Mouse (Mus musculus): Measurements from ENCODE around the gene Luc7l3. TPM values are rescaled to one million over a fixed set of nuclear protein-coding genes. Genes with fewer than 3 reads are reported as not detected.

Luc7l3 gene
- polyA plus RNA-seq, 1 experiment: 26.4 TPM

GRCm38 (mm10) chr11:94340948-94341933 is 19.5 kb upstream of the Luc7l3 start:
- Histone ChIP-seq H3K27ac (ENCODE audit: control insufficient read depth, insufficient read depth, low read length) (no peak overlapping the region), H3K4me1 (replicated peaks; ENCODE audit: control insufficient read depth, insufficient read depth, low read length) (peaks cover 32% of the 10 kb centered on the region), H3K4me3 (ENCODE audit: control insufficient read depth, insufficient read depth, low read length) (no peak overlapping the region), H3K27me3 (ENCODE audit: control insufficient read depth, insufficient read depth, low read length) (no peaks in the 10 kb centered on the region), H3K36me3 (ENCODE audit: control insufficient read depth, insufficient read depth, low read length) (peaks cover 18% of the 10 kb centered on the region)
- WGBS: 94% methylated on average over 10 of the region's 10 CpGs
- TF ChIP-seq POLR2A (IDR thresholded peaks at IDR 0.05; ENCODE audit: control insufficient read depth, extremely low read depth, insufficient read depth, low read length, poor library complexity) (no peak), CTCF (IDR thresholded peaks at IDR 0.05; ENCODE audit: borderline replicate concordance, control insufficient read depth, extremely low read depth, insufficient read depth, low read length, poor library complexity) (no peak)
- DNase-seq: no peak

- DNase-seq: peak; percentile 49
- WGBS: 72% methylated on average over 18 of the region's 18 CpGs
- no peaks in the 10 kb centered on the region for H3K27me3 ChIP-seq (ENCODE audit: control insufficient read depth, insufficient read depth, low read length)
- H3K27ac ChIP-seq (ENCODE audit: control insufficient read depth, insufficient read depth, low read length): no peak overlapping the region
- TF ChIP-seq POLR2A (IDR thresholded peaks at IDR 0.05; ENCODE audit: control insufficient read depth, extremely low read depth, insufficient read depth, low read length, poor library complexity) (no peak), CTCF (IDR thresholded peaks at IDR 0.05; ENCODE audit: borderline replicate concordance, control insufficient read depth, extremely low read depth, insufficient read depth, low read length, poor library complexity) (peak; percentile 51; the same call in 1 of the 2 replicates)
- H3K4me1 ChIP-seq (replicated peaks; ENCODE audit: control insufficient read depth, insufficient read depth, low read length): peaks cover 22% of the 10 kb centered on the region
- H3K36me3 ChIP-seq (ENCODE audit: control insufficient read depth, insufficient read depth, low read length): peaks cover 18% of the 10 kb centered on the region
- H3K4me3 ChIP-seq (ENCODE audit: control insufficient read depth, insufficient read depth, low read length): no peak overlapping the region
Measured at GRCm38 (mm10) chr11:94339732-94340585, 18.2 kb upstream of the Luc7l3 start.

- no peak for DNase-seq
- H3K4me1 ChIP-seq (replicated peaks; ENCODE audit: control insufficient read depth, insufficient read depth, low read length): peaks cover 6% of the 10 kb centered on the region; the same call in 1 of the 2 replicates
- no peak for TF ChIP-seq POLR2A (IDR thresholded peaks at IDR 0.05; ENCODE audit: control insufficient read depth, extremely low read depth, insufficient read depth, low read length, poor library complexity)
- TF ChIP-seq CTCF (IDR thresholded peaks at IDR 0.05; ENCODE audit: borderline replicate concordance, control insufficient read depth, extremely low read depth, insufficient read depth, low read length, poor library complexity): no peak
- H3K27me3 ChIP-seq (ENCODE audit: control insufficient read depth, insufficient read depth, low read length): no peaks in the 10 kb centered on the region
- H3K4me3 ChIP-seq (ENCODE audit: control insufficient read depth, insufficient read depth, low read length): no peak overlapping the region
- WGBS: 93% methylated on average over 2 of the region's 2 CpGs
- peaks cover 30% of the 10 kb centered on the region for H3K36me3 ChIP-seq (ENCODE audit: control insufficient read depth, insufficient read depth, low read length)
- no peak overlapping the region for H3K27ac ChIP-seq (ENCODE audit: control insufficient read depth, insufficient read depth, low read length)
Measured at GRCm38 (mm10) chr11:94338347-94338746, 16.6 kb upstream of the Luc7l3 start.

- Histone ChIP-seq H3K4me1 (replicated peaks; ENCODE audit: control insufficient read depth, insufficient read depth, low read length) (no peaks in the 10 kb centered on the region), H3K27ac (ENCODE audit: control insufficient read depth, insufficient read depth, low read length) (no peak overlapping the region), H3K36me3 (ENCODE audit: control insufficient read depth, insufficient read depth, low read length) (peaks cover 30% of the 10 kb centered on the region), H3K27me3 (ENCODE audit: control insufficient read depth, insufficient read depth, low read length) (no peaks in the 10 kb centered on the region), H3K4me3 (ENCODE audit: control insufficient read depth, insufficient read depth, low read length) (no peak overlapping the region)
- no peak for DNase-seq
- TF ChIP-seq POLR2A (IDR thresholded peaks at IDR 0.05; ENCODE audit: control insufficient read depth, extremely low read depth, insufficient read depth, low read length, poor library complexity) (no peak), CTCF (IDR thresholded peaks at IDR 0.05; ENCODE audit: borderline replicate concordance, control insufficient read depth, extremely low read depth, insufficient read depth, low read length, poor library complexity) (no peak)
Measured at GRCm38 (mm10) chr11:94336551-94336950, 14.8 kb upstream of the Luc7l3 start.

- Histone ChIP-seq H3K4me1 (replicated peaks; ENCODE audit: control insufficient read depth, insufficient read depth, low read length) (no peaks in the 10 kb centered on the region), H3K4me3 (ENCODE audit: control insufficient read depth, insufficient read depth, low read length) (no peak overlapping the region), H3K36me3 (ENCODE audit: control insufficient read depth, insufficient read depth, low read length) (peaks cover 23% of the 10 kb centered on the region), H3K27ac (ENCODE audit: control insufficient read depth, insufficient read depth, low read length) (no peak overlapping the region), H3K27me3 (ENCODE audit: control insufficient read depth, insufficient read depth, low read length) (no peaks in the 10 kb centered on the region)
- no peak for DNase-seq
- TF ChIP-seq CTCF (IDR thresholded peaks at IDR 0.05; ENCODE audit: borderline replicate concordance, control insufficient read depth, extremely low read depth, insufficient read depth, low read length, poor library complexity) (no peak), POLR2A (IDR thresholded peaks at IDR 0.05; ENCODE audit: control insufficient read depth, extremely low read depth, insufficient read depth, low read length, poor library complexity) (no peak)
- 97% methylated on average over 8 of the region's 8 CpGs for WGBS
Measured at GRCm38 (mm10) chr11:94334386-94334968, 12.7 kb upstream of the Luc7l3 start.

- Histone ChIP-seq H3K27me3 (ENCODE audit: control insufficient read depth, insufficient read depth, low read length) (no peaks in the 10 kb centered on the region), H3K4me3 (ENCODE audit: control insufficient read depth, insufficient read depth, low read length) (no peak overlapping the region), H3K36me3 (ENCODE audit: control insufficient read depth, insufficient read depth, low read length) (peaks cover 11% of the 10 kb centered on the region), H3K4me1 (replicated peaks; ENCODE audit: control insufficient read depth, insufficient read depth, low read length) (peaks cover under 1% of the 10 kb centered on the region), H3K27ac (ENCODE audit: control insufficient read depth, insufficient read depth, low read length) (no peak overlapping the region)
- TF ChIP-seq CTCF (IDR thresholded peaks at IDR 0.05; ENCODE audit: borderline replicate concordance, control insufficient read depth, extremely low read depth, insufficient read depth, low read length, poor library complexity) (no peak), POLR2A (IDR thresholded peaks at IDR 0.05; ENCODE audit: control insufficient read depth, extremely low read depth, insufficient read depth, low read length, poor library complexity) (no peak)
- WGBS: 97% methylated on average over 6 of the region's 6 CpGs
- DNase-seq: no peak
Measured at GRCm38 (mm10) chr11:94332726-94333125, 10.9 kb upstream of the Luc7l3 start.
